Mouse (Mus musculus) frontal cortex, adult 2 months (tissue): Measurements from ENCODE around the gene Cdk9. TPM values are rescaled to one million over a fixed set of nuclear protein-coding genes. Genes with fewer than 3 reads are reported as not detected.

Experiments
- polyA plus RNA-seq: library from polyadenylated mRNA; depleted of rRNA; stranded (reverse); fragments of >200 nt; gene quantifications from 2 replicates; pipeline ENCODE4 v1.2.3, GENCODE M21; 2012; rRNA removed

Gene Cdk9
- polyA plus RNA-seq, 1 experiment: 268 TPM

Other genes starting within 250 kb of the Cdk9 start
- gene Fam102a, start 177.7 kb downstream of the Cdk9 start, polyA plus RNA-seq: 34.3 and 41.8 TPM in 2 replicates
- gene Dpm2, start 142.2 kb downstream of the Cdk9 start, polyA plus RNA-seq: 145 and 160 TPM in 2 replicates
- 22.7 and 23.6 TPM in 2 replicates for gene Pip5kl1, start 138.3 kb downstream of the Cdk9 start, polyA plus RNA-seq
- gene 9430097D07Rik, start 137.4 kb downstream of the Cdk9 start, polyA plus RNA-seq: 0.38 and 0.46 TPM in 2 replicates
- 32.4 and 34.4 TPM in 2 replicates for gene St6galnac4, start 126.0 kb downstream of the Cdk9 start, polyA plus RNA-seq
- 98.8 and 112 TPM in 2 replicates for gene St6galnac6, start 113.4 kb downstream of the Cdk9 start, polyA plus RNA-seq
- 151 and 154 TPM in 2 replicates for gene Ak1, start 91.3 kb downstream of the Cdk9 start, polyA plus RNA-seq
- gene Eng, start 66.5 kb downstream of the Cdk9 start, polyA plus RNA-seq: 34.7 and 37.7 TPM in 2 replicates
- 16.8 and 24.8 TPM in 2 replicates for gene Fpgs, start 8.9 kb downstream of the Cdk9 start, polyA plus RNA-seq
- 28.1 and 28.6 TPM in 2 replicates for gene Sh2d3c, start 8.0 kb upstream of the Cdk9 start, polyA plus RNA-seq
- gene 6330409D20Rik, start 27.9 kb upstream of the Cdk9 start, polyA plus RNA-seq: 3.2 and 3.5 TPM in 2 replicates
- gene Tor2a, start 44.2 kb upstream of the Cdk9 start, polyA plus RNA-seq: 60.0 and 69.0 TPM in 2 replicates
- 1.7 and 1.9 TPM in 2 replicates for gene Ttc16, start 62.6 kb upstream of the Cdk9 start, polyA plus RNA-seq
- 7.9 and 8.9 TPM in 2 replicates for gene Ptrh1, start 62.7 kb upstream of the Cdk9 start, polyA plus RNA-seq
- gene Cfap157, start 71.4 kb upstream of the Cdk9 start, polyA plus RNA-seq: 1.8 and 4.8 TPM in 2 replicates
- gene Stxbp1, start 134.2 kb upstream of the Cdk9 start, polyA plus RNA-seq: 666 and 673 TPM in 2 replicates
- gene Fam129b, start 163.0 kb upstream of the Cdk9 start, polyA plus RNA-seq: 28.3 and 30.0 TPM in 2 replicates
- 374 and 403 TPM in 2 replicates for gene Rpl12, start 248.5 kb upstream of the Cdk9 start, polyA plus RNA-seq
- gene Lrsam1, start 248.5 kb upstream of the Cdk9 start, polyA plus RNA-seq: 21.5 and 26.0 TPM in 2 replicates